Mouse (Mus musculus): ENCODE data around the gene Ncoa7. TPM values are rescaled to one million over a fixed set of nuclear protein-coding genes. Genes with fewer than 3 reads are reported as not detected.
"Not testable (repeated sequence)": the region's sequence is repeated elsewhere in the genome, so short reads cannot be mapped to it uniquely, and the experiment has no call there.

Gene Ncoa7
- polyA plus RNA-seq, 1 experiment from 2014 or later: 11.1 TPM

GRCm38 (mm10) chr10:30679756-30680155 is 123.4 kb downstream of the Ncoa7 start:
- no peak overlapping the region for H3K9ac ChIP-seq

DNA sequence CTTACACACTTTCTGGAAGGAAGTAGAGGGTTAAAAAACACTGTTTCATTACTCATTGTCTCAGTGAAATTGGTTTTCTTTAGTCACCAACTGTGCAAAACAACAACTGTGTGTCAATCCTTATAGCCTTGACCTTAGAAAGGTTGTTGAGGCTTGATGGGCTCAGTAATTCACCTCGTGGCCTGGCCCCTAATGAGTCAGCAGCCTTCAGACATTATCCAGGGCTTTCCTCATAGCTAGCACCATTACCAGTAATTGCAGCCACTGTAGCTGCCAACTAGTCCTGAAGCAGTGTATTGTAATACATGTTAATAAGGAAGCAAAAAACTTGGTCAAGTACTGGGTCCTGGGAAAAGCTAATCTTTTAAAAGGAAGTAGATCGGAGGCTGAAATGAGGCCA is 125.1 kb downstream of the Ncoa7 start:
- no peaks in the 10 kb centered on the region for H3K9me3 ChIP-seq
- 55% methylated on average over 2 of the region's 2 CpGs for WGBS
- no peak for ATAC-seq (ENCODE audit: low FRiP score)
- no peak overlapping the region for H3K9ac ChIP-seq
- no peaks in the 10 kb centered on the region for H3K4me1 ChIP-seq
- H3K27ac ChIP-seq: no peak overlapping the region
- no peaks in the 10 kb centered on the region for H3K36me3 ChIP-seq (replicated peaks)
- no peaks in the 10 kb centered on the region for H3K27me3 ChIP-seq
- no peak overlapping the region for H3K4me2 ChIP-seq
- no peak overlapping the region for H3K4me3 ChIP-seq (replicated peaks)

More at GRCm38 (mm10) chr10:30679756-30680155, 123.4 kb downstream of the Ncoa7 start:
- Histone ChIP-seq H3K36me3 (replicated peaks) (no peaks in the 10 kb centered on the region), H3K4me2 (no peak overlapping the region), H3K9me3 (no peaks in the 10 kb centered on the region), H3K4me3 (replicated peaks) (no peak overlapping the region), H3K27ac (no peak overlapping the region), H3K4me1 (no peaks in the 10 kb centered on the region), H3K27me3 (no peaks in the 10 kb centered on the region)
- WGBS: 91% methylated on average over 2 of the region's 2 CpGs
- ATAC-seq (ENCODE audit: low FRiP score): no peak

DNA sequence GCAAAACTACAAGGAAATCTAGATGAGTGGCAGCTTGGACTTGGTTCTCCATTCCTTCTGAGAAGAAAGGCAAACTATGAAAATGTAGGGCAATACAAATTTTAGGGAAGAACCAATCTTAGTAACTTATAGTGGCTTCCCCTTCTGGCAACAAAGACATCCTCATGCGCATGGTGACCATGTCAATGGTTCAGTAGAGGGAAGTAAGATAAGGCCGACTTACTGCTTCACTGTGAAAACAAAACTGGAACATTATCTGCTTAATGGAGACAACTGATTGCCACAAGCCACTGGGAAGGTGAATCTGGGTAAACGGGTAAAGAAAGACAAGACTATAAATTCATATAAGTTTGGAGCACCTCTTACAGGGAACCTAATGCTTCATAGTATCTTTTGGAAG is 128.3 kb downstream of the Ncoa7 start:
- ATAC-seq (ENCODE audit: low FRiP score): no peak
- Histone ChIP-seq H3K4me3 (replicated peaks) (no peak overlapping the region), H3K27ac (no peak overlapping the region), H3K9ac (no peak overlapping the region), H3K4me2 (no peak overlapping the region), H3K9me3 (no peaks in the 10 kb centered on the region), H3K36me3 (replicated peaks) (no peaks in the 10 kb centered on the region), H3K4me1 (no peaks in the 10 kb centered on the region), H3K27me3 (no peaks in the 10 kb centered on the region)
- WGBS: 91% methylated on average over 3 of the region's 3 CpGs

DNA sequence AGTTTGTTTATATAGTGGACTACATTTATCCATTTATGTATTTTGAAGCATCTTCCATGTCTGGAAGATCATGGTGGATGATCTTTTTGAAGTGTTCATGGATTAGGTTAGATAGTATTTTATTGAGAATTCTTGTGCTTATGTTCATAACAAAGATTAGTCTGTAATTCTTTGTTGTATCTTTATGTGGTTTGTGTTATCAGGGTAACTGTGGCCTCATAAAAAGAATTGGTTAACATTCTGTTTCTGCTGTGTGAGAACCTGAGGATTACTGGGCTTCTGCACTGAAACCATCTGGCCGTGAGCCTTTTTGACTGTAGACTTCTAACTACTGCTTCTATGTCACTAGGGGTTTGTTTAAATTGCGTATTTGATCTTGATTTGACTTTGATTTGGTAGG is 136.5 kb downstream of the Ncoa7 start:
- H3K4me1 ChIP-seq: no peaks in the 10 kb centered on the region
- H3K4me3 ChIP-seq (replicated peaks): no peak overlapping the region
- no peak overlapping the region for H3K27ac ChIP-seq
- 94% methylated on average over 2 of the region's 2 CpGs for WGBS
- no peak for ATAC-seq (ENCODE audit: low FRiP score)
- H3K27me3 ChIP-seq: no peaks in the 10 kb centered on the region
- no peaks in the 10 kb centered on the region for H3K9me3 ChIP-seq
- H3K9ac ChIP-seq: no peak overlapping the region
- no peaks in the 10 kb centered on the region for H3K36me3 ChIP-seq (replicated peaks)
- no peak overlapping the region for H3K4me2 ChIP-seq

DNA sequence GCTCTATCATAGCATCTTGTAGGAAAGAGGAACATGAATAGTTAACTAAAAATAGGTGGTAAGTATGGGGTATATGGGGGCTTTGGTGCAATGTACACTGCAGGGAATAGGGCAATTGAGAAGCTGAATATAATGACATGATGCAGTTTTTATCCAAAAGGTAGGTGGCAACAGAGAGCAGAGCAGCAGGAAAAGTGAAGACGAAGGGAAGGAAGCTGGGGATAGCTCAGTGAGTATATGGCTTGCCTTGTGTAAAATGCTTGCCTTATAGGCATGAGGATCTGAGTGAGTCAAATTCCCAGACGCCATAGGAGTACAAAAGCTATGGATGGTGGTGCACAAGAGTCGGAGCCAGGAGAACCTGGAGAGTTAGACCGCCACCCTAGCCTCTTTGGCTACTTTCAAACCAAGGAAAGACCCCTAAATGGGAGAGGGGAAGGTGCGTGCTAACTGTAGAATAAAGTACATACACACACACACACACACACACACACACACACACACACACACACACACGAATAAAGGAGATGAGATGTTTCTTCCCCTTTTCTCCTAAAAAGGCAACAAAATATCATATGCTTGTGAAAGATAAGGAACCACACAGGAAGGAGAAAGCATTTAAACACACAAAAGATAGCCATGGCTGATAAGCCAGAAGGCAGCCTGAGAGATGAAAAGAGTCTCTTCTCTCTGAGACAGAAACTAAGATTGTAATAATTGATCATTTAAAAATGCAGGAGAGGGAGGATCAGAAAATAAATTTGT is 142.4 kb downstream of the Ncoa7 start:
- Histone ChIP-seq H3K36me3 (replicated peaks) (no peaks in the 10 kb centered on the region; the same call in 1 of the 2 replicates), H3K27me3 (no peaks in the 10 kb centered on the region), H3K4me1 (0 out of 2 replicates have a peak, but pooled peaks cover 4% of the 10 kb centered on the region), H3K4me3 (replicated peaks) (no peak overlapping the region), H3K9ac (no peak overlapping the region), H3K9me3 (no peaks in the 10 kb centered on the region), H3K4me2 (no peak overlapping the region), H3K27ac (no peak overlapping the region)
- WGBS: 89% methylated on average over 6 of the region's 6 CpGs
- no peak for ATAC-seq (ENCODE audit: low FRiP score)

- ATAC-seq (ENCODE audit: low FRiP score): no peak
- H3K4me1 ChIP-seq: 0 out of 2 replicates have a peak, but pooled peaks cover 5% of the 10 kb centered on the region
- no peaks in the 10 kb centered on the region; the same call in 1 of the 2 replicates for H3K36me3 ChIP-seq (replicated peaks)
- H3K27ac ChIP-seq: no peak overlapping the region
- no peak overlapping the region for H3K9ac ChIP-seq
- no peak overlapping the region for H3K4me3 ChIP-seq (replicated peaks)
- H3K9me3 ChIP-seq: no peaks in the 10 kb centered on the region
- WGBS: 22% methylated on average over 5 of the region's 5 CpGs
- no peaks in the 10 kb centered on the region for H3K27me3 ChIP-seq
- H3K4me2 ChIP-seq: no peak overlapping the region
Measured at GRCm38 (mm10) chr10:30655655-30656054, 147.5 kb downstream of the Ncoa7 start.

DNA sequence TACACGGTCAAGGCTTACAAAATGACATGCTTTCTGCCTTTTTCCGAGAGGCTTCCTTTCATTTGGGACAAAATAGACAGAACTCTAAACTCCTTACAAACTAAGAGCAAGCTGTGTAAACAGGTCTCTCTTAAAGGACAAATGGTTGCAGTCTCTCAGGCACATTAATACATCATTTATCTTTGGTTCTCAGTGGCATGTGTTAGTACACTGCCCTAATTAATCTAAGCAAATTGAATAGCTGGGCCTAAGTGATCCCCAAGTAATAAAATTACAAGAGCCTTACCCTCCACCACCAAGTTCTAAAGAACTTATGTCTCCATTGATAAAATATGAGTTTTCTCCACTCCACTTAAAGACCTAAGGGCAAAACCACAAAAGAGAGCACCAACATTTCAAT is 155.4 kb downstream of the Ncoa7 start:
- H3K4me3 ChIP-seq (replicated peaks): no peak overlapping the region
- H3K36me3 ChIP-seq (replicated peaks): peaks cover 4% of the 10 kb centered on the region
- no peaks in the 10 kb centered on the region for H3K4me1 ChIP-seq
- no peak overlapping the region for H3K4me2 ChIP-seq
- WGBS: 65% methylated on average over 2 of the region's 2 CpGs
- no peak overlapping the region for H3K9ac ChIP-seq
- H3K27me3 ChIP-seq: no peaks in the 10 kb centered on the region
- no peak overlapping the region for H3K27ac ChIP-seq
- no peaks in the 10 kb centered on the region for H3K9me3 ChIP-seq
- no peak for ATAC-seq (ENCODE audit: low FRiP score)

DNA sequence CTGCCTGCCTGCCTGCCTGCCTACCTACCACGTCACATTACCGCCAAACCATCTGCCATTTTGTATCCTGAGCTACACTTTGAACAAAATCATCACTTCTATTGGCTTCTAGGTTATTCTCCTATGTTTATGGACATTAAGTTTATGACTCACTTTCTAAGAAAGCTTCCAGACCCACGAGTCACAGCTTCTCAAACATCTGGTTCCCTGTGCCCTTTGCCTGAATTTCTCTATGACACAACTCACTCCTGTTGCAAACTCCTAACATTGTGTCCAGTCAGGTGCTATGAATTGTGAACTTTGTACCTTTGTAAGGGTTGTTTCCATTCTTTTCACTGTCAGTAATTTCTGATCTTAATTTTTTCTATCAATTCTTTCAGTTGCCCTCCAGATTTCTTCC is 164.9 kb downstream of the Ncoa7 start:
- H3K4me3 ChIP-seq (replicated peaks): no peak overlapping the region
- no peak overlapping the region for H3K27ac ChIP-seq
- no peak overlapping the region for H3K9ac ChIP-seq
- no peaks in the 10 kb centered on the region for H3K36me3 ChIP-seq (replicated peaks)
- no peak for ATAC-seq (ENCODE audit: low FRiP score)
- no peaks in the 10 kb centered on the region for H3K27me3 ChIP-seq
- no peak overlapping the region for H3K4me2 ChIP-seq
- no peaks in the 10 kb centered on the region for H3K9me3 ChIP-seq
- H3K4me1 ChIP-seq: no peaks in the 10 kb centered on the region
- 86% methylated on average over 3 of the region's 3 CpGs for WGBS

DNA sequence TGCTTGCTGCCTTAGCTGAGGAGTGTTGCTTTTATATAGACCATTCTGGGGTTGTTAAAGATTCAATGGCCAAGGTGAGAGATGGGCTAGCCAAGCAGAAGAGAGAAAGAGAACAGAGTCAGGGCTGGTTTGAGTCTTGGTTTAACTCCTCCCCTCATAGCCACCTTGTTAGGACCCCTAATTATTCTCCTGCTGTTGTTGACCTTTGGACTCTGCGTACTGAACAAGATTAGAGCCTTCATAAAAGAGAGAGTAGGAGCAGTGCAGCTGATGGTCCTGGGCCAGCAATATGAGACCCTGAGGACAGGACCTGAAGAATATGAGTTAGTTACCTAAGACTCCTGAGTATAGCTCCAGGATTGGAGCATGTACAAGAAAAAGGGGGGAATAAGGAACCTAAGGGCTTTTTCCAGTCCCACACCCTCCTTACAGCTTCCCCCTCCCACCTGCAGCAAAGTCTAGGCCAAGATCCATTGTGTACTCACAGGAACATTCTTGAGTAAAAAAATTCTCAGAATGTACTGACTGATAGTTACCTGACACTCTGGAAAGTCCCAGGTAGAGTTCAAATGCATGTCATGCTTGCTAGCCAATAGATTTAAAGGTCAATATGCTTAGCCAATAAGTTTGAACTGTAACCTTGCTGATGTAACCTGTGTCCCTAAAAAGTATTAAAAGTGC is 166.5 kb downstream of the Ncoa7 start:
- 79% methylated on average over 1 of the region's 1 CpGs for WGBS
- H3K9me3 ChIP-seq; H3K4me3 ChIP-seq (replicated peaks); H3K4me1 ChIP-seq; ATAC-seq (ENCODE audit: low FRiP score); H3K27ac ChIP-seq; H3K27me3 ChIP-seq; H3K4me2 ChIP-seq; H3K9ac ChIP-seq; H3K36me3 ChIP-seq (replicated peaks): not testable (repeated sequence)

GRCm38 (mm10) chr10:30632718-30633117 is 170.4 kb downstream of the Ncoa7 start:
- 100% methylated on average over 1 of the region's 1 CpGs for WGBS
- no peaks in the 10 kb centered on the region for H3K27me3 ChIP-seq
- H3K4me1 ChIP-seq: no peaks in the 10 kb centered on the region
- H3K27ac ChIP-seq: no peak overlapping the region
- H3K4me2 ChIP-seq: no peak overlapping the region
- no peak for ATAC-seq (ENCODE audit: low FRiP score)
- no peak overlapping the region for H3K4me3 ChIP-seq (replicated peaks)
- H3K9me3 ChIP-seq: no peaks in the 10 kb centered on the region
- no peak overlapping the region for H3K9ac ChIP-seq
- no peaks in the 10 kb centered on the region for H3K36me3 ChIP-seq (replicated peaks)

DNA sequence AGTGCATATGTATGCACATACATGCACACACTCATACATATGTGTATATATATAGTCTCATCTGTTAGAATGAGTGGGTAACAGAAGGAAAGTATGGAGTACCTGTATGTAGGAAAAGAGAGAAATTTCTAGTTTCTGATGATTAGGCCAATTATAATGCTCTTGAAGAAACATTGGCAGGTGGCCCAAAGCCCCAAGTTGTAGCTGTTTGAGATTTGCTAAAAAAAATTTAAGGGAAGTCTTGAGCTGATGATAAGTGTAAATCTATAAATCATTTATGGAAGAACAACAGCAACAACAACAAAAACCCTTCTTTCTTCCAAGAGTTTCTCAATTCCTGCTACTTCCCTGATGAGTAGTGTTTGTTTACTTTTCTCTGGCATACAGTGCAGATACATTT is 173.1 kb downstream of the Ncoa7 start:
- H3K9ac ChIP-seq: no peak overlapping the region
- no peak overlapping the region for H3K4me3 ChIP-seq (replicated peaks)

GRCm38 (mm10) chr10:30629513-30629912 is 173.6 kb downstream of the Ncoa7 start, which contains the start of gene Hint3:
Hint3 (minus strand) TSS chr10:30629632.
- no peak within 1 kb of the TSS for H3K4me2 ChIP-seq
- no peaks in the 10 kb centered on the region for H3K27me3 ChIP-seq
- 84% methylated on average over 3 of the region's 3 CpGs for WGBS
- no peaks in the 10 kb centered on the region for H3K9me3 ChIP-seq
- no peak within 1 kb of the TSS for H3K27ac ChIP-seq
- H3K4me1 ChIP-seq: no peaks in the 10 kb centered on the region
- no peak within 1 kb of the TSS for H3K9ac ChIP-seq
- H3K4me3 ChIP-seq (replicated peaks): no peak within 1 kb of the TSS
- no peaks in the 10 kb centered on the region for H3K36me3 ChIP-seq (replicated peaks)
- no peak for ATAC-seq (ENCODE audit: low FRiP score)

More for the DNA sequence above, 173.1 kb downstream of the Ncoa7 start:
- H3K27ac ChIP-seq: no peak overlapping the region
- H3K9me3 ChIP-seq: no peaks in the 10 kb centered on the region
- H3K36me3 ChIP-seq (replicated peaks): no peaks in the 10 kb centered on the region
- no peak for ATAC-seq (ENCODE audit: low FRiP score)
- H3K27me3 ChIP-seq: no peaks in the 10 kb centered on the region
- no peaks in the 10 kb centered on the region for H3K4me1 ChIP-seq
- H3K4me2 ChIP-seq: no peak overlapping the region

GRCm38 (mm10) chr10:30628444-30628843 is 174.7 kb downstream of the Ncoa7 start:
- WGBS: 92% methylated on average over 11 of the region's 11 CpGs
- not testable (repeated sequence) for H3K27ac ChIP-seq; H3K4me1 ChIP-seq; ATAC-seq (ENCODE audit: low FRiP score); H3K9ac ChIP-seq; H3K36me3 ChIP-seq (replicated peaks); H3K4me2 ChIP-seq; H3K4me3 ChIP-seq (replicated peaks); H3K27me3 ChIP-seq; H3K9me3 ChIP-seq

Measured in forebrain, embryonic 12.5 days (tissue).